Mouse (Mus musculus): ENCODE measurements around the gene Thoc7. TPM values are rescaled to one million over a fixed set of nuclear protein-coding genes. Genes with fewer than 3 reads are reported as not detected.

Thoc7 gene
- 186 and 191 TPM in 2 replicates for polyA plus RNA-seq (2016; fragmentation: Nextera tagmentation; extraction: Ambion mirVana)

DNA sequence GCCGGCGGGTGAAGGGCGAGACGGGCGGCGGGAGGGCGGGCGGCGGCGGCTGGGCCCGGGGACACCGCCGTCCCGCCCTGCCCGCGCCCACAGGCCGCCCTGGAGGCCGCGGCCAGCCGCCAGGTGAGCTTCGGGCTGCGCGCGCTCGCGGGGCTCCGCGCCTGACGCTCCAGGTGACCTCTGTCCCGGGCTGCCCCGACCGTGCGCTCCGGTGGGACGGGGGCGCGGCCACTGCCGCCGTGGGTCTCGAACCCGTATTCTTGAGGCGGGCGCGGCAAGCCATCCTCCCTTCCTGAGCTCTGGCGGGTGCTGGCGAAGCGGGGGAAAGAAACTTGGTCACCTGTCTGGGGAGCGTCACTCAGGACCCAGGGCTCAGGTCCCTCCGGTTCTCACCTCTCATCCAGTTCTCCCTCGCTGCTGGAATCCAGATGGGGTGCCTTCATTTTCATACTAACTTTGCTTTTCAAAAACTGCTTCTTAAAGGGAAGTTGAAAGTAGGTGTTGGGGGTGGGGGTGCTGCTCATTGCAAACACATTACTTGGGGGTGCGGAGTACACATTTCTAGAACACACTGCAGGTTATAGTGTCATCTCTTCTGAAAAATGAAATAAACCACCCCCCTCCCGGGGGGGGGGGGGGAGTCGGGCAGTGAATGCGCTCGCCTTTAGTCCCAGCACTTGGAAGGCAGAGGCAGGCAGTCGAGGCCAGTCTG lies at the start of gene Thoc7, which contains the start of gene Atxn7:
Gene Thoc7 (minus strand): TSS at position 452 of the 712 bp plus-strand sequence.
Gene Atxn7 (plus strand): TSS at position 40 of the 712 bp plus-strand sequence.
- H3K27me3 ChIP-seq = no peaks in the 10 kb centered on the region
- peak within 1 kb of the TSS; percentile 98 for H3K9ac ChIP-seq
- H3K4me3 ChIP-seq = peak within 1 kb of the TSS; percentile 81
- peak within 1 kb of the TSS; percentile 67 for H3K4me2 ChIP-seq (replicated peaks)
- no peaks in the 10 kb centered on the region for H3K36me3 ChIP-seq
- H3K9me3 ChIP-seq (replicated peaks) = no peaks in the 10 kb centered on the region
- 3% methylated on average over 38 of the region's 56 CpGs for WGBS
- peak within 1 kb of the TSS; percentile 92 for H3K27ac ChIP-seq
- ATAC-seq (ENCODE audit: low FRiP score) = peak; percentile 67
- peaks cover 19% of the 10 kb centered on the region for H3K4me1 ChIP-seq

DNA sequence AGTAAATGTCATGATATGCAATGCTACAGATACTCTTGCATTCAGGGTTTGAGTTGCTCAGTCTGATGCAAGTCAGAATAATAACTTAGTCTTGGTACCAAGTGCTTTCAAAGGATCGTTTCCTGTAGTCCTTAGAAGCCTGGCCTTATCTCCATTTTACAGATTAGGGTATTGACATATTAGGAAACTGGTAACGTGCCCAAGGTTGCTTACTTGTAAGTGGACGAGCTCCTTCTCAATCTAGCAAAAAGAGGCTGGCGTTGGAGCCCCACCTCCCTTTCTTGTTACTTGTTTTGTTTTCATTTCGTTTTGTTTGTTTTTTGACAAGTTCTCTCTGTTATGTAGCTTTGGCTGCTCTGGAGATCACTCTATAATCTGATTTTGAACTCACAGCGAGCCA lies 48.1 kb upstream of the Thoc7 start:
- 81% methylated on average over 6 of the region's 6 CpGs for WGBS
- Histone ChIP-seq H3K36me3 (no peaks in the 10 kb centered on the region), H3K4me3 (no peak overlapping the region), H3K9ac (no peak overlapping the region), H3K4me2 (replicated peaks) (no peak overlapping the region), H3K27ac (no peak overlapping the region), H3K4me1 (peaks cover 12% of the 10 kb centered on the region), H3K27me3 (no peaks in the 10 kb centered on the region), H3K9me3 (replicated peaks) (no peaks in the 10 kb centered on the region)
- ATAC-seq (ENCODE audit: low FRiP score) = no peak

DNA sequence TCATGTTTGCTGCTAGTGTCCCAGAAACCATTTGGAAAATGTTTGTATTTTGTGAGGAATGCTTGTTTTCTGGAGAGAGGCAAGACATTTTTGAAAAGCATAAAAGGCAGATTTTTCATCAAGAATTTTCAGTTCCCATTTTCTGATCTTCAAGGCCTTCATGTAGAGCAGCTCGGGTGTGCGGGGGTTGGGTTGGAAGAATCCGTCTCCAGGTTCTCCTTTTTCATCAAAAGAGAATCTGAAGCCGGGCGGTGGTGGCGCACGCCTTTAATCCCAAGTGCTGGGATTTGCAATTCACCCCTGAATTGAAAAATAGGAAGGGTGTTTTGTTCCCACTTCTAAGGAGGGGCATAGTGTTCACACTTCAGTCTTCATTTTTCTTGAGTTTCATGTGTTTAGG lies 41.1 kb upstream of the Thoc7 start:
- ATAC-seq (ENCODE audit: low FRiP score) = no peak
- no peaks in the 10 kb centered on the region for H3K36me3 ChIP-seq
- no peaks in the 10 kb centered on the region for H3K27me3 ChIP-seq
- 89% methylated on average over 7 of the region's 7 CpGs for WGBS
- no peaks in the 10 kb centered on the region for H3K9me3 ChIP-seq (replicated peaks)
- no peak overlapping the region for H3K4me2 ChIP-seq (replicated peaks)
- no peaks in the 10 kb centered on the region for H3K4me1 ChIP-seq
- no peak overlapping the region for H3K4me3 ChIP-seq
- no peak overlapping the region for H3K27ac ChIP-seq
- H3K9ac ChIP-seq = no peak overlapping the region

DNA sequence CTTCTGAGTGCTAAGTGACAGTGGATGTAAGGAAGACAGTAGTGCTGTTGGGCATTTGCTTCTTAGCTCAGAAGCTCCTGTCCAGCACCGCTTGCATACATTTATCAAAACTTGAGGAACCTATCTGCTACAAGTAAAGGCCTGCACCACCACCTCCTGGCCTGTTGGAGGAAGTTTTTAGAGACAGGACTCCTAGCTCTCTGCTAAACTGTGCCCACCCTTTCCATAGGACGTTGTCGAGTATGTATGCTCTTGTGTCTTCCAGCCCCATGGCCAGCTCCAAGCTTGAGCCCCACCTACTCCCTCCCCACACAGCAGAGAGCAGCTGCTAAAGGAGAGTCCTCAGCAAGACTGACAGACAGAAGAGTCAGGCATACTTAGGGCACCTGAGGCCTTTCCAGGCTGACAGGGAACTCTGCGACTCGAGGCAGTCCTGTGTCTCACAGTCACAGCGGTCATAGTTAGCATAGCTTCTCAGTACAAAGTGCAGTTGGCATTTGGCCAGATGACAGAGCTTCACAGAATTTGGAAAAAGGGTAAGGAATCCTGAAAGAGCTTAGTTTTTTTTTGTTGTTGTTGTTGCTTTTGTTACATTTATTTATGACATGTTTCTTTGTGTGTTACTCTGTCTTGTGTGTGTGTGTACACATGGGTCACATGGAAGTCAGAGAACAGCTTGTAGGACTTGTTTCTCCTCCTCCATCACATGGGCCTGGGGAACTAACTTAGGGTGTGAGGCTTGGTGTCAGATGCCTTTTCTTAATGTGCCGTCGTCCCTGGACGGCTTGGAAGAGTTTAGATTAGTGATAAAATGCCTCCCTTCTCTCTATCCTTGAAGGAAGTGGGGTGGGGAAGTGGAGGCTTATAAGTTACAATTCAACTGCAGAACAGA lies 33.8 kb upstream of the Thoc7 start:
- no peak for ATAC-seq (ENCODE audit: low FRiP score)
- Histone ChIP-seq H3K4me1 (no peaks in the 10 kb centered on the region), H3K27ac (no peak overlapping the region), H3K36me3 (no peaks in the 10 kb centered on the region), H3K9me3 (replicated peaks) (no peaks in the 10 kb centered on the region), H3K4me2 (replicated peaks) (no peak overlapping the region), H3K9ac (no peak overlapping the region), H3K27me3 (no peaks in the 10 kb centered on the region), H3K4me3 (no peak overlapping the region)
- WGBS = 81% methylated on average over 9 of the region's 9 CpGs

DNA sequence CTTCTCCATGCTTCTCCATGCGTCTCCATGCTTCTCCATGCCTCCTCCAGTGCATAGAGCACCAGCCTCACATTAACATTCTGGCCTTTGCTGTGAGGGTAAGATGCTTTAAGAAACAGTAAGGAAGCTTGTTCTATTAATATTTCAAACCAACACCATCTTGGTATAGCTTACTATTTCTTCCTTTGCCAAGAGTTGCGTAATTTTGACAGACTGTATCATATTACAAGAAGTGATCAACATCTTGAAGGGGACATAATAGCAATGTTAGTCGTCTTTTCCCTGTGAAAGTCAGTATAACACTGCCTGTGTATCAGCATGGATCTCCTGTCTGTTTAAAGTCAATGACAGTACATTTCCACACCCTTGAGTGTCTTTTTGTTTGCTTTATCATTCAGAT lies 29.1 kb upstream of the Thoc7 start:
- no peak for ATAC-seq (ENCODE audit: low FRiP score)
- Histone ChIP-seq H3K4me3 (no peak overlapping the region), H3K4me2 (replicated peaks) (no peak overlapping the region), H3K9ac (no peak overlapping the region), H3K4me1 (no peaks in the 10 kb centered on the region), H3K27ac (no peak overlapping the region), H3K27me3 (no peaks in the 10 kb centered on the region), H3K36me3 (no peaks in the 10 kb centered on the region), H3K9me3 (replicated peaks) (no peaks in the 10 kb centered on the region)
- WGBS = 87% methylated on average over 3 of the region's 3 CpGs

DNA sequence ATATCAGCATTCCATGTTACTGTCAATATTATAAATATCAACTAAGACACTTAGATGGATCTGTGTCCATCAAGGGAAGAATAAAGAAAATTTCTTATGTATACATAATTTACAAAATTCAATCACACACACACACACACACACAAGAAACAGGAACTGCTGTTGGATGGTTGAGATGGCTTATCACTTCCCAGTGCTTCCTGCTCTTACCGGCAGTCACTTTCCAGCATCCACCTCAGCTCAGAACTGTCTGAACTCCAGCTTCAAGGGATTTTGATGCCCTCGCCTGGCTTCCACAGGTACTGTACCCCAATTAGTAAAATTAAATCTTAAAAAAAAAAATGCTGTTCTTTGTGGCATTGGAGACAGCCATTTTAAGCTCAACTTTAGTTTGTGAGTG lies 26.7 kb upstream of the Thoc7 start:
- ATAC-seq (ENCODE audit: low FRiP score) = no peak
- H3K4me3 ChIP-seq = no peak overlapping the region
- H3K9ac ChIP-seq = no peak overlapping the region
- 67% methylated on average over 2 of the region's 2 CpGs for WGBS
- no peak overlapping the region for H3K27ac ChIP-seq
- H3K4me2 ChIP-seq (replicated peaks) = no peak overlapping the region
- H3K9me3 ChIP-seq (replicated peaks) = no peaks in the 10 kb centered on the region
- H3K4me1 ChIP-seq = no peaks in the 10 kb centered on the region
- no peaks in the 10 kb centered on the region for H3K36me3 ChIP-seq
- H3K27me3 ChIP-seq = no peaks in the 10 kb centered on the region

DNA sequence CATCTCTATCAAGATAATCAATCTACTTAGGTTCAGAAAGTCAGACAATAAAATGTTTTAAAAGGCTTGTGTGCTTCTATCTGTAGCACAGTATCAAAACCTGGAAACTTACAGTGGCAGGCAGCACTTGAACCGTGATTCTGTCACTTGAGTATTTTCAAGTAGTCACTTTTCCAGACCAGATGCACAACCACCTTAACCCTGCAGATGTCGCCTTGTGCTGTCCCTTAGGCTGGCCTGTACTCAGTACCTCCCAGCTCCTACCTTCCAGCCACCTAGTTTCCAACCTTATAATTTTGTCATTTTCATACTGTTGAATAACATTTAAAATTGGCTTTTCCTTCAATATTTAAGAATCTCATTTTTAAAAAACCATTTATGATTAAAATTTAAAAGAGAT lies 20.5 kb upstream of the Thoc7 start:
- Histone ChIP-seq H3K4me1 (no peaks in the 10 kb centered on the region), H3K36me3 (no peaks in the 10 kb centered on the region), H3K4me3 (no peak overlapping the region), H3K9ac (no peak overlapping the region), H3K27me3 (no peaks in the 10 kb centered on the region), H3K4me2 (replicated peaks) (no peak overlapping the region), H3K9me3 (replicated peaks) (no peaks in the 10 kb centered on the region), H3K27ac (no peak overlapping the region)
- 68% methylated on average over 2 of the region's 2 CpGs for WGBS
- no peak for ATAC-seq (ENCODE audit: low FRiP score)

DNA sequence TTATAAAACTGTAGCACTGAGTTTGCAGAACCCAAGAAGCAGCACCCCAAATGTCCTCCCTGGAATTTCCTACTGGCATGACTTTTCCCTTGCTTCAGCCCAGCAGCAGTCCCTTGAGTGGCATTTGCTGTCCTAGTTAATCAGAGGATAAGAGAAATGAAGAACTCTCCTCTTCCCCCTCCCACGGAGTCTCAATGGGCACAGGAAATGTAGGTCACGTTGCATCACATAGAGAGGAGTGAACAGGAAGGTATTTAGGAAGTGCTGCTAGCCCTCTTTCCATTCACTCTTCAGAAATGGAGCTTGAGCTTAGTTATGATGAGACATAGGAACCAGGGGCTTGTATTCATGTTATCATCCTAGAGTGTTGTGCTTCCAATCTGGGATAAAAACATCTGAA lies 19.6 kb upstream of the Thoc7 start:
- no peaks in the 10 kb centered on the region for H3K4me1 ChIP-seq
- no peak overlapping the region for H3K4me2 ChIP-seq (replicated peaks)
- no peak overlapping the region for H3K4me3 ChIP-seq
- no peak for ATAC-seq (ENCODE audit: low FRiP score)
- no peak overlapping the region for H3K9ac ChIP-seq
- no peaks in the 10 kb centered on the region for H3K9me3 ChIP-seq (replicated peaks)
- H3K27ac ChIP-seq = no peak overlapping the region
- 40% methylated on average over 2 of the region's 2 CpGs for WGBS
- no peaks in the 10 kb centered on the region for H3K36me3 ChIP-seq
- no peaks in the 10 kb centered on the region for H3K27me3 ChIP-seq

DNA sequence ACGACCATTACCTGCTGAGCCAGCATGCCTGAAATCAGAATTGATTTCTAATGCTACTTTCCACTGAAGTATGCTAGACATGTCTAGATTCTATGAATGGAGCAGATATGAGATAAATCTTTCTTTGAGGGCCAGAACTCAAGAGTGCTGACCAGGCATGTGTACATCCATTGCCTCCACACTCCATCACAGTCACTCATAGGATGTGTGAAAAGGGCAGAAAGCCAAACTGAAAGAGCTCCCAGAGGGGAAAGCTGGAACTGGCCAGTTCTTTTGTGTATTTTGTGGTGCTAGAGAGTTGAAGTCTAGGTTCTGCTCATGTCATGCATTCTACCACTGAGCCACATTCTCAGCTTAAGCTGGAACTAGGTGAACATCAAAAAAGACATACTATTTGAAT lies 15.8 kb upstream of the Thoc7 start:
- no peak overlapping the region for H3K4me3 ChIP-seq
- ATAC-seq (ENCODE audit: low FRiP score) = no peak

DNA sequence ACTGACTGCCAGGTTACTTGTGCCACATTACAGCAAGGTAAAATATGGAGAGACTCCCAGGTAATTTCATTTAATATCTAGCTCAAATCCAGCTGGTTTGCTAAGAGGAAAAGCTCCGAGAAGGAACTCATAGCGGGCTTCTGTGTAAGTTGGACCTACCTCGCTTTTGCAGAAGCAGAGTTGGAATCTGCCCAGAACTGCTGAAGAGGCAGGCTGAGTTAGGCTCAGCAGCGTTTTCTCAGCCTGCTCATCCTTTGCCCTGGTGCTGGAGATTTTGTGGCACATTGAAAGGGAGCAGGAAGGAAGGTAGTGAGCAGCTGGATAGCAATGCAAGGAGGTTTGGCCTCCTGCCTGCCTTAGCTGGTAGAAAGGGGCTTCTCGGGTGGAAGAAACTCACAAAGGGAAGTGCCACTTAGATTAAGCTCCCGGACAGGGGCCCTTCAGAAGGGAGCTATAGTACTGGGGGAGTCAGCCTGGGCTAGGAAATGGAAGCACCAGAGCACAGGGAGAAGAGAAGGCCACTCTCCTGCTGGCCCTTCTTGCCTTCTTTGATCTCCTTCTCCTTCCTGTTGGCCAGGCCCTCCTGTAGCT lies 10.1 kb upstream of the Thoc7 start:
- Histone ChIP-seq H3K4me1 (no peaks in the 10 kb centered on the region), H3K4me2 (replicated peaks) (no peak overlapping the region), H3K27me3 (no peaks in the 10 kb centered on the region), H3K9me3 (replicated peaks) (no peaks in the 10 kb centered on the region), H3K9ac (no peak overlapping the region), H3K4me3 (no peak overlapping the region), H3K36me3 (no peaks in the 10 kb centered on the region), H3K27ac (no peak overlapping the region)
- 53% methylated on average over 6 of the region's 6 CpGs for WGBS
- ATAC-seq (ENCODE audit: low FRiP score) = no peak

More for the DNA sequence above, 15.8 kb upstream of the Thoc7 start:
- Histone ChIP-seq H3K9ac (no peak overlapping the region), H3K27me3 (no peaks in the 10 kb centered on the region), H3K4me1 (no peaks in the 10 kb centered on the region), H3K9me3 (replicated peaks) (no peaks in the 10 kb centered on the region), H3K4me2 (replicated peaks) (no peak overlapping the region), H3K27ac (no peak overlapping the region), H3K36me3 (no peaks in the 10 kb centered on the region)
- 84% methylated on average over 1 of the region's 1 CpGs for WGBS

DNA sequence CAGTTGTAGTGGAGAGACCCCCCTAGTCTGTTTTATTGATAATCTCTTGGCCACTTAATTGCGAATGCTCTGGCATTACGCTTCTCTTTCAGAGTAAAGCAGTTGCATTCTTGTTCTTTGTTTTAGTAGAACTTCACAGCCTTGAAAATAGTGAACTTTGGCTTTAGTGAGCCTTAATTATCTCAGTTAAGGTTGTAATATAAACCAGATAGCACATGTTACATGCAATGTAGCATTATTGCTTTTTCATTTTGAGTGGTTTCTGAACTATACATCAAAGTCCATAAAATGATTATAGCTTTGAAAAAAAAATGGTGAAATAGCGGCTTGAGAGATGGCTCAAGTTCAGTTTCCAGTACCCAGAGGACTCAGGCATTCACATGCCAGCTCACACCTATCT lies 8.9 kb upstream of the Thoc7 start:
- H3K9me3 ChIP-seq (replicated peaks) = no peaks in the 10 kb centered on the region
- no peak overlapping the region for H3K4me2 ChIP-seq (replicated peaks)
- H3K27ac ChIP-seq = no peak overlapping the region
- no peak for ATAC-seq (ENCODE audit: low FRiP score)
- no peaks in the 10 kb centered on the region for H3K4me1 ChIP-seq
- H3K4me3 ChIP-seq = no peak overlapping the region
- no peaks in the 10 kb centered on the region for H3K36me3 ChIP-seq
- WGBS = 89% methylated on average over 3 of the region's 3 CpGs
- no peaks in the 10 kb centered on the region for H3K27me3 ChIP-seq
- H3K9ac ChIP-seq = no peak overlapping the region

DNA sequence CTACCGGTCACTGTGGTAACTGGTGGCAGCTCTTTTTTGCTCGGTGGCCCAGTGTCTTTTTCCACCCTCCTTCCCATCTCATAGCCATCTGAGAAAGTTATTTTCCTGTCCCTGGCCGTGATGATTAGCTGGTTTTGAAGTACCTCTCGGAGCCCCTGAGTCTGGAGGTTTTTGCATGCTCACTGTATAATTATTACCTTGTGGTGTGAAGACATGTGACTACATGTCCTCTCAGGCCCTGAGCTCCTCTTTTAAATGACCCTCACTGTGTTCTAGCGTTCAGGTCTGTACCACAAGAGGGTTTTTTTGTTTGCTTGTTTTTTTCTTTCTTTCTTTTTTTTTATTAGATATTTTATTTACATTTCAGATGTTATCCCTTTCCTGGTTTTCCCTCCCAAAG lies 6.8 kb upstream of the Thoc7 start:
- 80% methylated on average over 5 of the region's 5 CpGs for WGBS
- Histone ChIP-seq H3K4me1 (no peaks in the 10 kb centered on the region), H3K9ac (no peak overlapping the region), H3K27me3 (no peaks in the 10 kb centered on the region), H3K9me3 (replicated peaks) (no peaks in the 10 kb centered on the region), H3K4me3 (no peak overlapping the region), H3K27ac (no peak overlapping the region), H3K4me2 (replicated peaks) (no peak overlapping the region), H3K36me3 (no peaks in the 10 kb centered on the region)
- no peak for ATAC-seq (ENCODE audit: low FRiP score)
